Mouse (Mus musculus) frontal cortex, adult 2 months (tissue): Measurements from ENCODE around the gene Unc5b. TPM values are rescaled to one million over a fixed set of nuclear protein-coding genes. Genes with fewer than 3 reads are reported as not detected.

Experiments used
- DNase-seq, 2 experiments: peaks; one replicate each; pipeline ENCODE4 v3.0.0; 2022; ENCODE audit warnings: low spot score in 1 of 2; ENCODE audit errors: extremely low spot score in 1 of 2
- polyA plus RNA-seq: library from polyadenylated mRNA; depleted of rRNA; stranded (reverse); fragments of >200 nt; gene quantifications from 2 replicates; pipeline ENCODE4 v1.2.3, GENCODE M21; 2012; rRNA removed

Unc5b gene
- polyA plus RNA-seq, 1 experiment = 7.4 TPM

GRCm38 (mm10) chr10:60731742-60732141, 99.6 kb downstream of the Unc5b start:
- DNase-seq = peak in 1 of 2 experiments; percentile 25

- DNase-seq = no peak
Observed at GRCm38 (mm10) chr10:60727301-60727700, 104.1 kb downstream of the Unc5b start.

GRCm38 (mm10) chr10:60726896-60727295, 104.5 kb downstream of the Unc5b start:
- no peak for DNase-seq

GRCm38 (mm10) chr10:60724496-60724895, 106.9 kb downstream of the Unc5b start:
- DNase-seq = no peak

- no peak for DNase-seq
Observed at GRCm38 (mm10) chr10:60723345-60723744, 108.0 kb downstream of the Unc5b start.

GRCm38 (mm10) chr10:60721640-60722039, 109.7 kb downstream of the Unc5b start:
- no peak for DNase-seq

- DNase-seq = no peak
Observed at GRCm38 (mm10) chr10:60720461-60720860, 110.9 kb downstream of the Unc5b start.

GRCm38 (mm10) chr10:60718491-60718890, 112.9 kb downstream of the Unc5b start:
- DNase-seq = no peak

GRCm38 (mm10) chr10:60716449-60716848, 114.9 kb downstream of the Unc5b start:
- no peak for DNase-seq

Other genes starting within 250 kb of the Unc5b start
- gene Cdh23, start 135.1 kb downstream of the Unc5b start, polyA plus RNA-seq = 4.6 and 5.4 TPM in 2 replicates
- gene Slc29a3, start 78.8 kb downstream of the Unc5b start, polyA plus RNA-seq = 7.5 and 8.0 TPM in 2 replicates